Mouse (Mus musculus) C2C12 (cell line): ENCODE data around the gene Dpp7. TPM values are rescaled to one million over a fixed set of nuclear protein-coding genes. Genes with fewer than 3 reads are reported as not detected.

Source experiments
- H3K27me3 ChIP-seq: one replicate; pipeline ENCODE4 v1.6.1; 2011; ENCODE audit not compliant: control insufficient read depth, insufficient read depth, insufficient read length
- H3K36me3 ChIP-seq: one replicate; pipeline ENCODE4 v1.6.1; 2011; ENCODE audit not compliant: control insufficient read depth, insufficient read depth
- H3K4me3 ChIP-seq: one replicate; pipeline ENCODE4 v1.5.1; 2011; ENCODE audit warnings: mild to moderate bottlenecking, control low read depth; ENCODE audit not compliant: poor library complexity, insufficient read depth, severe bottlenecking
- H3K79me2 ChIP-seq: one replicate; pipeline ENCODE4 v1.6.1; 2011; ENCODE audit not compliant: control insufficient read depth, insufficient read depth
- H3K79me3 ChIP-seq: one replicate; pipeline ENCODE4 v1.6.1; 2011; ENCODE audit warnings: low read depth, control low read depth
- H3ac ChIP-seq: one replicate; pipeline ENCODE3; 2011; ENCODE audit warnings: low read depth; ENCODE audit not compliant: control insufficient read depth, insufficient read length
- CEBPB ChIP-seq: IDR thresholded peaks from one replicate; pipeline ENCODE4 v1.6.1; 2011; ENCODE audit warnings: low read depth, mild to moderate bottlenecking, control low read depth, moderate library complexity
- CTCF ChIP-seq: IDR thresholded peaks from one replicate; pipeline ENCODE4 v1.5.1; 2011; ENCODE audit not compliant: control insufficient read depth, insufficient read depth, insufficient read length
- FOSL1 ChIP-seq: IDR thresholded peaks from one replicate; pipeline ENCODE4 v1.8.0; 2011; ENCODE audit warnings: mild to moderate bottlenecking, low read length; ENCODE audit not compliant: poor library complexity, insufficient read depth, severe bottlenecking
- MAX ChIP-seq: IDR thresholded peaks from one replicate; pipeline ENCODE4 v1.6.1; 2011; ENCODE audit warnings: mild to moderate bottlenecking, control low read depth
- MYOD1 ChIP-seq: IDR thresholded peaks from one replicate; pipeline ENCODE4 v1.6.1; 2011; ENCODE audit warnings: low read depth; ENCODE audit not compliant: control insufficient read depth, insufficient read length
- MYOG ChIP-seq: IDR thresholded peaks from one replicate; pipeline ENCODE4 v1.6.1; 2011; ENCODE audit not compliant: control insufficient read depth, insufficient read length; ENCODE audit errors: extremely low read depth
- USF1 ChIP-seq: IDR thresholded peaks from one replicate; pipeline ENCODE4 v1.6.1; 2011; ENCODE audit warnings: low read depth, mild to moderate bottlenecking, control low read depth, moderate library complexity
- polyA plus RNA-seq: library from polyadenylated mRNA; unstranded; fragments of >200 nt; fragmentation: generic; extraction: Trizol; gene quantifications from one replicate; pipeline ENCODE4 v1.2.1, GENCODE M21; 2012; ENCODE audit warnings: missing spikeins

Dpp7 gene
- polyA plus RNA-seq, 1 experiment, result 22.4 TPM

- Histone ChIP-seq H3ac (no peak overlapping the region), H3K79me2 (no peaks in the 10 kb centered on the region), H3K27me3 (peaks cover 42% of the 10 kb centered on the region), H3K4me3 (no peak overlapping the region), H3K79me3 (no peaks in the 10 kb centered on the region), H3K36me3 (no peaks in the 10 kb centered on the region)
- TF ChIP-seq FOSL1 (no peak), MYOG (no peak), CTCF (no peak), USF1 (no peak)
Measured at GRCm38 (mm10) chr2:25304657-25305541, 51.3 kb downstream of the Dpp7 start.

GRCm38 (mm10) chr2:25303931-25304656, 52.1 kb downstream of the Dpp7 start:
- no peaks in the 10 kb centered on the region for H3K36me3 ChIP-seq
- no peak overlapping the region for H3ac ChIP-seq
- no peak overlapping the region for H3K4me3 ChIP-seq
- no peak for TF ChIP-seq MYOD1
- no peak for TF ChIP-seq CTCF
- no peak for TF ChIP-seq MAX
- TF ChIP-seq CEBPB, result no peak
- TF ChIP-seq USF1, result no peak
- no peak for TF ChIP-seq MYOG
- no peak for TF ChIP-seq FOSL1
- peaks cover 46% of the 10 kb centered on the region for H3K27me3 ChIP-seq
- no peaks in the 10 kb centered on the region for H3K79me2 ChIP-seq
- no peaks in the 10 kb centered on the region for H3K79me3 ChIP-seq

GRCm38 (mm10) chr2:25303452-25303851, 52.7 kb downstream of the Dpp7 start:
- Histone ChIP-seq H3K79me2 (no peaks in the 10 kb centered on the region), H3K4me3 (no peak overlapping the region), H3K27me3 (peaks cover 47% of the 10 kb centered on the region), H3K79me3 (no peaks in the 10 kb centered on the region), H3ac (no peak overlapping the region), H3K36me3 (no peaks in the 10 kb centered on the region)
- TF ChIP-seq CTCF (no peak), USF1 (no peak), MAX (no peak), FOSL1 (no peak), MYOD1 (no peak), CEBPB (no peak), MYOG (no peak)

Other genes starting within 250 kb of the Dpp7 start
- 0.56 TPM for gene Nrarp, start 175.6 kb downstream of the Dpp7 start, polyA plus RNA-seq
- 15.5 TPM for gene Tor4a, start 159.5 kb downstream of the Dpp7 start, polyA plus RNA-seq
- gene Nelfb, start 144.9 kb downstream of the Dpp7 start, polyA plus RNA-seq, result 47.4 TPM
- gene Stpg3, start 141.7 kb downstream of the Dpp7 start, polyA plus RNA-seq, result not detected
- not detected for gene Fam166a, start 137.6 kb downstream of the Dpp7 start, polyA plus RNA-seq
- gene Tubb4b, start 131.7 kb downstream of the Dpp7 start, polyA plus RNA-seq, result 800 TPM
- not detected for gene Slc34a3, start 122.0 kb downstream of the Dpp7 start, polyA plus RNA-seq
- gene Rnf224, start 119.6 kb downstream of the Dpp7 start, polyA plus RNA-seq, result not detected
- gene Rnf208, start 114.1 kb downstream of the Dpp7 start, polyA plus RNA-seq, result 0.22 TPM
- 0.25 TPM for gene Cysrt1, start 113.9 kb downstream of the Dpp7 start, polyA plus RNA-seq
- gene AL732309.1, start 109.5 kb downstream of the Dpp7 start, polyA plus RNA-seq, result 3.9 TPM
- 28.5 TPM for gene Tmem203, start 100.9 kb downstream of the Dpp7 start, polyA plus RNA-seq
- gene Tprn, start 93.7 kb downstream of the Dpp7 start, polyA plus RNA-seq, result 7.4 TPM
- 143 TPM for gene Ssna1, start 83.9 kb downstream of the Dpp7 start, polyA plus RNA-seq
- 89.4 TPM for gene Anapc2, start 83.9 kb downstream of the Dpp7 start, polyA plus RNA-seq
- gene Tmem210, start 68.2 kb downstream of the Dpp7 start, polyA plus RNA-seq, result not detected
- not detected for gene Lrrc26, start 66.4 kb downstream of the Dpp7 start, polyA plus RNA-seq
- 0.02 TPM for gene Grin1, start 37.2 kb downstream of the Dpp7 start, polyA plus RNA-seq
- 38.0 TPM for gene Man1b1, start 24.0 kb downstream of the Dpp7 start, polyA plus RNA-seq
- gene Uap1l1, start 9.3 kb upstream of the Dpp7 start, polyA plus RNA-seq, result 96.6 TPM
- gene Sapcd2, start 16.0 kb upstream of the Dpp7 start, polyA plus RNA-seq, result 25.8 TPM
- not detected for gene Entpd2, start 39.5 kb upstream of the Dpp7 start, polyA plus RNA-seq
- gene Npdc1, start 43.0 kb upstream of the Dpp7 start, polyA plus RNA-seq, result 79.9 TPM
- gene Fut7, start 66.9 kb upstream of the Dpp7 start, polyA plus RNA-seq, result 0.08 TPM
- 4.2 TPM for gene Abca2, start 72.3 kb upstream of the Dpp7 start, polyA plus RNA-seq
- 0.15 TPM for gene Clic3, start 100.5 kb upstream of the Dpp7 start, polyA plus RNA-seq
- 12.3 TPM for gene Paxx, start 104.7 kb upstream of the Dpp7 start, polyA plus RNA-seq
- not detected for gene Ptgds, start 113.7 kb upstream of the Dpp7 start, polyA plus RNA-seq
- gene Lcn12, start 137.6 kb upstream of the Dpp7 start, polyA plus RNA-seq, result not detected
- gene Fbxw5, start 144.4 kb upstream of the Dpp7 start, polyA plus RNA-seq, result 35.8 TPM
- gene C8g, start 145.4 kb upstream of the Dpp7 start, polyA plus RNA-seq, result 0.32 TPM
- gene Traf2, start 190.6 kb upstream of the Dpp7 start, polyA plus RNA-seq, result 28.8 TPM
- 340 TPM for gene Edf1, start 201.5 kb upstream of the Dpp7 start, polyA plus RNA-seq
- 5.7 TPM for gene Mamdc4, start 218.5 kb upstream of the Dpp7 start, polyA plus RNA-seq
- 94.2 TPM for gene Phpt1, start 218.9 kb upstream of the Dpp7 start, polyA plus RNA-seq
- 0.29 TPM for gene Ajm1, start 225.4 kb upstream of the Dpp7 start, polyA plus RNA-seq